Comparison of ENCODE assay signal across 19 mouse cellular contexts in genomic region chr10:23542712-23543111, GRCm38 (mm10).
DNase-seq lines count a peak whose midpoint lies in the region; ATAC-seq and TF ChIP-seq lines count a peak whose summit lies in the region.
"Had no signal": no experiment of that assay in that cellular context is flagged by ENCODE, and none has a peak within 500 bp of the region (broad histone marks: within the 10 kb centered on the region; RNA-seq: fewer than 3 reads in every experiment).

No protein-coding gene starts in this region.

- no peaks in the 10 kb centered on the region for H3K4me1 ChIP-seq in heart, embryonic 15.5 days (replicated peaks)
- H3K4me1 ChIP-seq: forebrain, embryonic 13.5 days had no signal

- peak; percentile 58 for DNase-seq in gastrocnemius, adult 2 months
- no peak for DNase-seq in gastrocnemius, postnatal 4 days (ENCODE audit: low spot score in 2 of 2)
- DNase-seq in heart, adult 18-20 months: no peak
- peak; percentile 7 for DNase-seq in heart, postnatal 4 days
- DNase-seq in heart, adult 8-10 months (ENCODE audit: low spot score): no peak
- peak; percentile 88 for DNase-seq in skeletal muscle tissue, adult 2 months (ENCODE audit: low read depth, low spot score)
- DNase-seq in layer of hippocampus, adult 8-10 months (ENCODE audit: low spot score in 2 of 2): no peak
- DNase-seq: adrenal gland, adult 8-10 months; adrenal gland, postnatal 36 days; cerebellum, adult 2 months; cerebellum, postnatal 10 days; kidney, adult 11 months; kidney, adult 9 months had no signal

- H3K4me2 ChIP-seq in heart, embryonic 15.5 days: peak overlapping the region; percentile 36
- H3K4me2 ChIP-seq: forebrain, embryonic 13.5 days; hindbrain, embryonic 13.5 days had no signal

- WGBS in heart, embryonic 15.5 days: 62% methylated on average over 11 of the region's 11 CpGs

- peak overlapping the region; percentile 67 for H3K4me3 ChIP-seq in gastrocnemius, adult 2 months
- no peak overlapping the region for H3K4me3 ChIP-seq in heart, embryonic 15.5 days
- H3K4me3 ChIP-seq: embryonic facial prominence, embryonic 10.5 days; forebrain, embryonic 13.5 days; hindbrain, embryonic 13.5 days had no signal

- H3K36me3 ChIP-seq in heart, embryonic 15.5 days: no peaks in the 10 kb centered on the region
- H3K36me3 ChIP-seq: embryonic facial prominence, embryonic 10.5 days; hindbrain, embryonic 13.5 days had no signal

- H3K27ac ChIP-seq in gastrocnemius, adult 2 months: peak overlapping the region; percentile 88
- no peak overlapping the region for H3K27ac ChIP-seq in heart, embryonic 15.5 days
- H3K27ac ChIP-seq: embryonic facial prominence, embryonic 10.5 days; forebrain, embryonic 13.5 days; hindbrain, embryonic 13.5 days; hindbrain, postnatal 0 days; kidney, postnatal 0 days had no signal

- no peak for TF ChIP-seq CTCF in gastrocnemius, adult 2 months (IDR thresholded peaks at IDR 0.05)

- H3K27me3 ChIP-seq in heart, embryonic 15.5 days: no peaks in the 10 kb centered on the region
- H3K27me3 ChIP-seq: forebrain, embryonic 13.5 days; hindbrain, embryonic 13.5 days had no signal

- ATAC-seq in heart, embryonic 15.5 days (replicated peaks; ENCODE audit: insufficient number of reproducible peaks, insufficient read depth, low FRiP score, low read depth): no peak
- ATAC-seq: forebrain, embryonic 13.5 days; hindbrain, postnatal 0 days had no signal

- no peak overlapping the region for H3K9ac ChIP-seq in heart, embryonic 15.5 days
- H3K9ac ChIP-seq: forebrain, embryonic 13.5 days; hindbrain, embryonic 13.5 days had no signal

- intact Hi-C loops in gastrocnemius, adult 2 months (cut with DNase I): loop anchor here (5.0 kb wide), 2 partner anchors 65 to 195 kb away; no protein-coding TSS in a partner anchor

- no peaks in the 10 kb centered on the region for H3K9me3 ChIP-seq in heart, embryonic 15.5 days (replicated peaks)
- H3K9me3 ChIP-seq: embryonic facial prominence, embryonic 10.5 days; forebrain, embryonic 13.5 days; hindbrain, embryonic 13.5 days had no signal

Comparison
In these comparisons a context has a peak if more than half of its experiments do, and no peak if none do; other contexts are left out.
1. DNase-seq: peak in gastrocnemius, adult 2 months (single experiment), heart, postnatal 4 days (single experiment) and skeletal muscle tissue, adult 2 months (single experiment); none in gastrocnemius, postnatal 4 days (0 of 2), heart, adult 18-20 months (0 of 2), heart, adult 8-10 months (single experiment) and layer of hippocampus, adult 8-10 months (0 of 2).